Mouse (Mus musculus) large intestine, adult 2 months (tissue): Measurements from ENCODE around the gene Lrrfip2. TPM values are rescaled to one million over a fixed set of nuclear protein-coding genes. Genes with fewer than 3 reads are reported as not detected.

ENCODE experiments used
- DNase-seq: peaks from one replicate; pipeline ENCODE4 v3.0.0-alpha.2; 2012; ENCODE audit warnings: low read depth, low spot score
- WGBS: fragments of 180-500 bp; shearing (Covaris S2); methylation state at CpG from one replicate; pipeline ENCODE4 v1.1.7; 2018; 5-methylcytosine and 5-hydroxymethylcytosine counted together
- polyA plus RNA-seq: library from polyadenylated mRNA; depleted of rRNA; stranded (reverse); fragments of >200 nt; gene quantifications from 2 replicates; pipeline ENCODE4 v1.2.3, GENCODE M21; 2012; rRNA removed

The Lrrfip2 gene
- polyA plus RNA-seq, 1 experiment: 12.7 TPM

DNA sequence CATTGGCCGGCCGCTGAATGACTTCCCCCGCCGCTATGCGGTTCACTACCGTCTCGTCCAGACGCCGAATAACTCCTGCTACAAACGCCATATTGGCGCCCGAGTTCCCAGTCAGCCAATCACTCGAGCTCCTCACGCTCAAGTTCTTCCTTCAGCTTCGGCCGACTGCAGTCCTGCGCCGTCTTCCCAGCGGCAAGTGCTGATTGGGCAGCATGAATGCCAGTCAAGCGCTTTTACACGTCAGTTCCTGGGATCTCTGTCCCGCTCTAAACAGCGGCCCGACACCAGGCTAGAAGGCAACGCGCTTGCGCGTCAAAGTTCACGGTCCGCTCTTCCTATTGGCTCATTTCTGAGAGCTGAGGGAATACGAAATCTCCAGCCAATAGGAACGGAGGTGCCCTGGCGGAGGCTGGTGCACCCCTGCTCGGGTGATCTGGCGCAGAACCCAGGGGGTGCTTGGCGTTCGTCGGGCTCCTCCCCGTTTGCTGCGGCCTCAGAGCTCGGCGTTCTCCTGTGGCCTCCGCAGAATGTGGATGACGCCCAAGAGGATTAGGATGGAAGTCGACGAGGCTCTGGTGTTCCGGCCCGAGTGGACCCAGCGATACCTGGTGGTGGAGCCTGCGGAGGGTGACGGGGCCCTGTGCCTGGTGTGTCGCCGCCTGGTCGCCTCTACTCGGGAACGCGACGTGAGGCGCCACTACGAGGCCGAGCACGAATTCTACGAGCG lies 154.2 kb downstream of the Lrrfip2 start, which contains the start of the genes Mlh1 and Epm2aip1:
TSS of gene Mlh1 (minus strand) at position 358 of the 727 bp plus-strand sequence.
TSS of gene Epm2aip1 (plus strand) at position 496 of the 727 bp plus-strand sequence.
- peak; percentile 99 for DNase-seq
- WGBS: under 1% methylated on average over 64 of the region's 64 CpGs

GRCm38 (mm10) chr9:111272356-111272755 lies 155.0 kb downstream of the Lrrfip2 start:
- no peak for DNase-seq
- WGBS: under 1% methylated on average over 19 of the region's 19 CpGs

DNA sequence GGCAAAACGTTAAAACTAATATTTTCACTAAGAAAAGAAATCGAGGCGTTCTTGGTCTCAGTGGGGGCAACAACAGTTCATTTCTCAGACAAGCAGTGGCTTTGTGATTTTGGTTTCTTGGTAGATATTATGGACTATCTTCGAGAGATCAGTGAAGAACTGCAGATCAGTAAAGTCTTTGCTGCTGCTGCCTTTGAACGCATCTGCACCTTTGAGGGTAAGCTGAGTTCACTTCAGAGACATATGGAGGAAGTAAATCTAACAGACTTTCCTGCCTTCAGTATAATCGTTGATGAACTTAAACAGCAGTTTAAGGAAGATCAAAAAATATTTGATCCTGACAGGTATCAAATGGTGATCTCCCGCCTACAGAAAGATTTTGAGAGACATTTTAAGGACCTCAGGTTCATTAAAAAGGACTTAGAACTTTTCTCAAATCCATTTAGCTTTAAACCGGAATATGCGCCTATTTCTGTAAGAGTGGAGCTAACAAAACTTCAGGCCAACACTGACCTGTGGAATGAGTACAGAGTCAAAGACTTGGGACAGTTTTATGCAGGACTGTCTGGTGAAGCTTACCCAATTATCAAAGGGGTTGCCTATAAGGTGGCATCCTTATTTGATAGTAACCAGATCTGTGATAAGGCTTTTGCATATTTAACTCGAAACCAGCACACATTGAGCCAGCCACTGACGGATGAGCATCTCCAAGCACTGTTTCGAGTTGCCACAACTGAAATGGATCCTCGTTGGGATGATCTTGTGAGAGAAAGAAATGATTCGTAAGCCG lies 155.8 kb downstream of the Lrrfip2 start:
- DNase-seq: no peak
- 35% methylated on average over 15 of the region's 15 CpGs for WGBS

GRCm38 (mm10) chr9:111273958-111274357 lies 156.6 kb downstream of the Lrrfip2 start:
- 41% methylated on average over 1 of the region's 1 CpGs for WGBS

DNA sequence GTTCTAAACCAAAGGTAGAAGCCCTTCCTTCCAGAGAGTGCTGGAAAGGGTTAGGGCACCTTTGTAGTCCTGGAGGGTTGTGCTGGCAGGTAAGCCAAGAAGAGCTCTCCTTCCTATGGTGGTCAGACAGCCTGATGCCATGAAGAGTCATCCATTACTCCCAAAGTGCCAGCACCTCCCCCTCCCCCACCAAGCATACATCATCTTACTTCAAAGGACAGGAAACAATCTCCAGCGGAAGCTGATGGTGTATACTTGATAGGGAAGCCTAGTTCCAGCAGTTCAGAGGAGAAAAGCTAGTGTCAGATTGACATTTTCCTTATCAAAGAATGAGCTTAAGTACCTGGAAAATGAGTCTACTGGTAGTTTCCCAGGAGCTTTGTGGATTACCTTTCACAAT lies 157.8 kb downstream of the Lrrfip2 start:
- WGBS: 52% methylated on average over 1 of the region's 1 CpGs
- DNase-seq: no peak

More at GRCm38 (mm10) chr9:111273958-111274357, 156.6 kb downstream of the Lrrfip2 start:
- no peak for DNase-seq

Other genes starting within 250 kb of the Lrrfip2 start
- gene Als2cl, start 237.7 kb upstream of the Lrrfip2 start, polyA plus RNA-seq: 7.7 and 19.7 TPM in 2 replicates
- 0.26 and 0.37 TPM in 2 replicates for gene Tmie, start 237.5 kb upstream of the Lrrfip2 start, polyA plus RNA-seq
- gene Fam240a, start 200.7 kb upstream of the Lrrfip2 start, polyA plus RNA-seq: not detected in 2 replicates
- gene Tdgf1, start 171.4 kb upstream of the Lrrfip2 start, polyA plus RNA-seq: not detected in 2 replicates
- 0.02 and 0.07 TPM in 2 replicates for gene Lrrc2, start 166.0 kb upstream of the Lrrfip2 start, polyA plus RNA-seq
- gene Rtp3, start 127.0 kb upstream of the Lrrfip2 start, polyA plus RNA-seq: 0.98 and 1.8 TPM in 2 replicates
- 0.85 and 1.1 TPM in 2 replicates for gene Ltf, start 98.3 kb upstream of the Lrrfip2 start, polyA plus RNA-seq
- gene Ccrl2, start 60.1 kb upstream of the Lrrfip2 start, polyA plus RNA-seq: 3.6 and 4.8 TPM in 2 replicates
- gene Mlh1, start 154.2 kb downstream of the Lrrfip2 start, polyA plus RNA-seq: 10.5 and 17.2 TPM in 2 replicates
- 5.3 and 7.0 TPM in 2 replicates for gene Epm2aip1, start 154.3 kb downstream of the Lrrfip2 start, polyA plus RNA-seq
- 0.02 and 0.05 TPM in 2 replicates for gene Trank1, start 194.1 kb downstream of the Lrrfip2 start, polyA plus RNA-seq